Mouse (Mus musculus) induced T-regulatory cell, adult 2 months (primary cell): ENCODE measurements around the gene Dusp15.

Experiments
- DNase-seq: peaks from one replicate; pipeline ENCODE4 v3.0.0-alpha.2; 2012; ENCODE audit warnings: low read depth

Gene Dusp15

DNA sequence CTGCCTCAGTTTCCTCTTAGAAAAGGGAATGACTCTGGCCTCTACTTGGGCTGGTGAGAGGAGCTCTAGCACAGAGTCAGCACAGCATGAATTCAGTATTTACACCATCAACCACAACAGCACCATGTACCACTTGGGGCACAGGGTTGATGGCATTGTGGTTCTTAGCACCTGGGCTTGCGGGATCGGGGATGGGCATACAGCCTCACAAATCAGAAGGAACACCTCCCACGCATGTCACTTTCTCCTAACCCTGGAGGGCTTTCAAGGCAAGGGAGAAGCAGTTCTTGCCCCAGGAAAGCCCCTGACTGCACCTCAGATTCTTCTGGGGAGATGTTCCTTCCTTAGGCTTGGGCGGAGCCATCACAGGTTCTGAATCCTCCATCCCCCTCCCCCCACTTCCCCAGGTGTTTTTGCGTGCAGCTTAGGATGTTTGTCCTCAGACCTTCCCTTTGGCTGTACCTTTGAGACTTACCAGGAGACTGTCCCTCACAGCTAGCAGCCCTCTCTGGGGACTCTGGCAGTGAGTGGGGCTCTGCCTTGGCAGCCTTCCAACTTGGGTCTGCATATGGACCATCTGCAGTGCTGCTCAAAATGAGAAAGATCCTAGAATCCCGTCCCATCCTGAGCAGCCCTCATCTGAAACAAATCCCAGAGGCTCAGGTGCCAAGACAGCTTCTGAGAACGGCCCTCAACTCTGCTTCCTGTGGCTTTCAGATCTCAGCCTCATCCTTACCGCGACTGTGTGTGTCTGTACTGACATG lies 45.0 kb downstream of the Dusp15 start:
- peak; percentile 57 for DNase-seq

DNA sequence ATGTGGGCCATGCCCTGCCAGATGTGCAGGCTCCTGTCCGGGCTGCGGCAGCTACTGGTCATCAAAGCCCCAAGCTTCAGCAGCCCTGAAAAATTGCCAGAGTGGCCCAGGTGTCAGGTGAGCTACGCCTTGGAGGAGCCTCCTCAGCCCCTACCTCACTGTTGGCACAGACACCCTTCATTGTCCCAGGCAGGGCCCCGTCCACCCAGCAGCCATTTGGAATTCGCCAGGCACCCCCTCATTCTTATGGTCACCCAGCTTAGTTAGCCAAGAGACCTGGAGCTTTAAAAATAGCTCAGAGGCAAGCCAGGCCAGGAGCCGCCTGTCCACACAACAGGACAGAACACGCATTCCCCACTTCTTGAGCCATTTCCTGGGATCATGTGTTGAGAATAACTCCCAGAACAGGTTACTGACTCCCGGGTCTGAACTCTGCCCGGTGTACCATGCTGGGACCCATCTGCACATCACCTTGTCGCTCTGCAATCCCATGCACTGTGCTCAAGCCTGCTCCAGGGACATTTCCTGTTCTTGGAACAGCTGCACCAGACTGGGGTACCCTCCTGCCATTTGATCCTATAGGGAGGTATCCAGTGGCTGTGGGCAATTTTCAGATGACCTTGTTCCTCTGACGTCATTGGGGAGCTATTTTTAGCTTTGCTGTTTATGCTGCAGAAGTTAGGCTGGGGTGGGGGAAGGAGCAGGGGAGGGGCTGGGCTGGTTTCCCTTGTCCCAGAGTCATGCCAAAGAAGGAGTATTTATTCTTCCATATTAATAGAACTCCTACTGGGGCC lies 46.3 kb downstream of the Dusp15 start:
- peak; percentile 28 for DNase-seq

DNA sequence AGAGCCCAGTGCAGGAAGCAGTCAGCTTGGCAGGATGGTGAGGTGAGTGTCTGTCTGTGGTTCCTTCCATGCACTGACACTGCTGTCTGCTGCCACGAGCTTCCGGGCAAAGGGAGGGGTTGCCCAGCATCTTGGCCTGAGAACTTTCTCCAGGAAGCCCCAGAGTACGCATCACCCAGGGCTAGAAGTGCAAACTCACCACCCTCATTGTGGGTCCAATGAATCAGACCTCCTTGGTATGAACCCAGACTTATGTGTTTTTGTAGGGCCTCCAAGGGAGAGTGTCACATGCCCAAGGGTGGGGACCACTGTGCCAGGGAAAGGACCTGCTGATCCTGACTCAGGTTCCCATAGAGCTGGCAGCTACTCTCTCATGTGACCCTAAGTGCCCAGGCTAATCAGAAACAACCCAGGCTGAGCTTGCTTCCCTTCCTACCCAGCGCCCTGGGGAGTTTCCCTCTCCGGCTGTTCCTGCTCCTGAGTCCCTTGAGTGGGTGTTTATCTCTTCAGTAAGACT lies 47.3 kb downstream of the Dusp15 start:
- peak; percentile 58 for DNase-seq

DNA sequence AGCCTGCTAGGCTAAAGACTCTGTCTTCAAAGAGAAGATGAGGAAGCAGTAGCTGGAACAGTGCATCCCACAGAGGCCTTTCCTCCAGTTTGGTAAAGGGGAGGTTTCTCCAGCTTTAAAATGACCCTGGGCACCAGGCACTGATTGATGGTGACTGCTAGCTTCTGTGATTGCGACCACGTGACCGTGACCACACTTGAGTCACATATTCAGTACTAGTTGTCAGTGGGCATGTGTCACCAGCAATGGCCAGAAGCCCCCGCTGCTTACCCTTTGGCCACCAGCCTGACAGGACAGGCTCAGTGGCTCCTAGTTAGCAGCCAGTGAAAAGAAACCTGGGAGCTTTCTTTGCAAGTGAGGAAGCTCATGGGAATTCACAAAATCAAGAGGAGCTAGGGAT lies 47.9 kb downstream of the Dusp15 start:
- no peak for DNase-seq

DNA sequence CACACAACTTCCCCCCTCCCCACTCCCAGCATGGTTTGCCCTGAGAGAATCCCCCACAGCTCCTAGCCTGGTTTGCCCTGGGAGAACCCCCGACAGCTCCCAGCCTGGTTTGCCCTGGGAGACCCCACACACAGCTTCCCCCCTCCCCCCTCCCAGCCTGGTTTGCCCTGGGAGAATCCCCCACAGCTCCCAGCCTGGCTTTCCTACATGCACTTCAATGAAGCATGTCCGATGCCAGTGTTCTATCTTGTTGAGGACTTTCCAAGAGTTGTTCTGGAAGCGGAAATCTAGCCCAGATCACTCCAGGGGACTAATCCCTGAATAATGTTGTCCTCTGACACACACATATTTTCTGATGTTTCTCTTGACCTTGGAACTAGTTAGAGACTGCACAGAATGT lies 48.8 kb downstream of the Dusp15 start:
- DNase-seq = no peak

DNA sequence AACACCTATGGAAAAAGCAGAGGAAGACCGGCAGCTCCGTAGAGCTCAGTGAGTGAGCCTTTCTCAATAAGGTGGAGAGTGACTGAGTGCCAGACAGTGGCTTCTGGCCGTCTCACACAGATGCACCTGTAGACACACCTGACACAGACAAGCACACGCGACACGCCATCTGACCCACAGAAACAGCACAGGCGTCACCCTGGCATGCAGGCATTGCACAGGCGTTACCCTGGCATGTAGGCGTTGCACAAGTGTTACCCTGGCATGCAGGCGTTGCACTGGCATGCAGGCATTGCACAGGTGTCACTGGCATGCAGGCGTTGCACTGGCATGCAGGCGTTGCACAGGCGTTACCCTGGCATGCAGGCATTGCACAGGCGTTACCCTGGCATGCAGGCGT lies 50.2 kb downstream of the Dusp15 start:
- DNase-seq = no peak

DNA sequence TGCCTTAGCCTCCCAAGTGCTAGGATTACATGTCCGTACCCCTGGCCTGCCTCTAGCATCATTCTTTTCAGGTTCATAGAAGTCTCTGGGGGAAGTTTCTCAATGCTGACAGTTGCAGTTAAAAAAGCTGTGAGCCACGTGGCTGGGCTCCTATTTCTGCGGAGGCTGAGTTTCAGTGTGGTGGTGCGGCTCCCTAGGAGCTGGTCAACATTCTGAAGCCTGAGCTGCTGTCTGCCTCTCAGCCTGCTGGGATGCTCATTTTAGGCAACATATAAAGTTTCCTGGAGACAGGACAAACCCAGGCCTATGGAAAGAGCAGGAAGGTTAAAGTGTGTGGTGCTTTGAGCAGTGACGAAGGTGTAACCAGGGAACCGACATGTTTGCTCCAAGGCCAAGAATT lies 52.5 kb downstream of the Dusp15 start:
- DNase-seq = no peak

DNA sequence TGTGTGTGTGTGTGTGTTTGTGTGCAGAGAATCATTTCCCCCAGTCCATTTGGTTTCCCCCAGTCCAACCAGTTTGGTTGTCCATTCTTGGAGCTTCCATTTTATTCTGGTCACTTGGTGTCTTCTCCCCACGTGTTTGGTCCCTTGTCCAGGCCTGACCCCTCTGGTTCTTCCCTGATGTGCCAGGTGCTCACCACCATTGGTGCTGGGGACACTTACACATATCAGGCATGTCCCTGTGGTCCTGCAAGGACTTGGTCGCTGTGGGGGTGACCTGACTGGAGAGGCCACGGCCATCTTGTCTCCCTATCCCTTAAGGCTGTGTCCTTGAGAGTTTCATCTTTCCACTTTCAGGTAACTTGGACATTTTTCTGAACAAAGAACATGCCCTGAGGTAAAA lies 54.6 kb downstream of the Dusp15 start:
- no peak for DNase-seq

DNA sequence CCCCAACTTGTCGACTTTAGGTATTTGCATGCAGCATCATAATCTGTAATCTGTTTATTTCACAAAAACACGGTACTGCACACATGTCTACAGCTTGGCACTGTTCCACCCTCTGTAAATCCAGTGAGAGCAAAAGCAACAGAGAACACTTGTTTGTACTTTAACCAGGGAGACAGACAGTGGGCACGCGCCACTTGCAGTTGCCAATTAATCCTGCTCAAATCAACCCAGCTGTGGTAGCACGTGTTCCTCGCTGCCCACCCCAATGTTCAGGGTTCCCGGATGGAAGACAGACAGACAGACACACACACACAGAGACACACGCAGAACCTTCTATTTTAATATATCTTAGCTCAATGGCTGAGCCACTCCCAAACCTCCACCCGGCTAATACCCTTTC lies 55.7 kb downstream of the Dusp15 start:
- no peak for DNase-seq
